Mouse (Mus musculus): ENCODE measurements around the gene H2-Ab1. TPM values are rescaled to one million over a fixed set of nuclear protein-coding genes. Genes with fewer than 3 reads are reported as not detected.

The H2-Ab1 gene
- polyA plus RNA-seq, 1 experiment = not detected

DNA sequence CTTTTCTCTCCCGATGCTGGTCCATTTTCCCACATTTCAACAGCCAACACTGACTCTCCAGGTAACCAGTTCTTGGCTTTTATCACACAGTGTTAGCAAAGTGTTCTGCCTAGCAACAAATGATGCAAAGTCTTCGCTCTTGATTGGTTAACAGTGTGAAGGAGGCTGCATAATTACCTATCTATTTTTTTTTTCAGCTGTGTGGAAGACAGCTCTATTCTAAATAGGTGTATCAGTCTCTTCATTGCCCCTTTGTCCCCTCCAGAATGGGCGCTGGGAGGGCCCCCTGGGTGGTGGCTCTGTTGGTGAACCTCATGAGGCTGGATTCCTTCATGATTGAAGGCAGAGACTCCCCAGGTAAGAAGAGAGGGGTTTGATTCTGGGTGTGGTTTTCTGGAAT, 18.8 kb upstream of the H2-Ab1 start, which contains the start of gene H2-Ob:
Gene H2-Ob, plus strand, starts transcription at position 198 of the 400 bp plus-strand sequence.
- TF ChIP-seq GATA1 (IDR thresholded peaks at IDR 0.05; ENCODE audit: low read length) = no peak

DNA sequence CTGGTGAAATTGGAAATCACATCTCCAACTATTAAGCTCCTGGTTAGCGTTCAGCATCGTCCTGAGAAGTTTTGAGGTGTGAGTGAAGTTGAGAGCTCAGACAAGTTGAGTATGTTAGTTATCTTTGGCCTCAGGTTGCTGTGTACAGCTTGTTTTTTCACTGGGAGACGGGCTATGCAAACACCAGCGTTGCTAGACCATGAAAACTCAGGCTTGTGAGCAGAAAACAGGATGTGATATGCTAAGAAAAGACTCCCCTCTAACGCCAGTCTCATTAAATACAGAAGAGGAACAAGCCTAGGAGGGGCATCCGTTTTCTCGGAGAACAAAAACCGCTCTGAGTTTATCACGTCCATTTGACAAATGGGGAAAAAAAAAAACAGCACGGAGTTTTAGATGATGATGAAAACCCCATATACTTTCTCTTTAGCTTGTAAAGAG, 17.9 kb upstream of the H2-Ab1 start:
- TF ChIP-seq GATA1 (IDR thresholded peaks at IDR 0.05; ENCODE audit: low read length) = no peak

DNA sequence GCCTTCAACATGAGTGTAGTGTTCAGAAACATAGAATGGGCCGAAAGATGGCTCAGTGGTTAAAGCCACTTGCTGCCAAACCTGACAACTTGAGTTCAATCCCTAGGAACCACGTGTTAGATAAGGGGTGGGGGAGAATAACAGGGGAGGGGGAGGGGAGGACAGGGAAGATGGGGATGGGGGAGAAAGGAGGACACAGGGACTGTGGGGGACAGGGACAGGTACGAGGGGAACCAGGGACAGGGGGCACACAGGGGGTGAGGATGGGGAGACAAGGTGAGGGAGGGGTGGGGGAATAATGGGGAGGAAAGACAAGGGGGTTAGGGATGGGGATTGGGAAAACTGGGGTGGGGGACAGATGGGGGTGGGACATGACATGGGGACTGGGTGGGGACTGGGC, 17.1 kb upstream of the H2-Ab1 start:
- TF ChIP-seq GATA1 (IDR thresholded peaks at IDR 0.05; ENCODE audit: low read length) = no peak

DNA sequence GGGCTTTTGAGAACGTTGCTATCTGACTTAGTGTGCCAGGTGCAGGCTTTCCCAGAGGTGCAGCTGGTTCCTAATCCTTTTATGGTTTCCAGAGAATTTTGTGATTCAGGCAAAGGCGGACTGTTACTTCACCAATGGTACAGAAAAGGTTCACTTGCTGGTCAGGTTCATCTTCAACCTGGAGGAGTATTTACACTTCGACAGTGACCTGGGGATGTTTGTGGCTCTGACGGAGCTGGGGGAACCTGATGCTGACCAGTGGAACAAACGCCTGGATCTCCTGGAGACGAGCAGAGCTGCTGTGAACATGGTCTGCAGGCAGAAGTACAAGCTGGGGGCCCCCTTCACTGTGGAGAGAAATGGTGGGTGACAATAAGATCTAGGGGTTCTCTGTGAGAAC, 16.6 kb upstream of the H2-Ab1 start:
- no peak for TF ChIP-seq GATA1 (IDR thresholded peaks at IDR 0.05; ENCODE audit: low read length)

DNA sequence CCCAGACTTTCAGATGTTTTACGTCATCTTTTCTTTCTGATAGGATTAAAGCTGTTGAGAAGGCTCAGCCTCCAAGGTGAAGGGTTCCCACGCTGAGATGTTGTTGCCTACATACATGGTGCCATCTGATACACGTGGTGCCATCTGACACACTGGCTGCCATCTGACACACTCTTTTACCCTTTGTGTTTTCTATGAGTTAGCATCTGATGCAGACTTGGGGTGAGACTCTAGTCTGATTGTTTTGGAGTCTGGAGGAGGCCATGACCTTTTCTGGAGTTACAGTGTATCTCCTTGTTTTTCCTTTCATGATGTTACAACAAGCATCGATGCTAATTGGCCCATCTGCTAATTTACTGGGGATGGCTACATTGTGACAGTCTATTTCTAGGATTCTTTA, 12.8 kb upstream of the H2-Ab1 start:
- no peak for TF ChIP-seq GATA1 (IDR thresholded peaks at IDR 0.05; ENCODE audit: low read length)

DNA sequence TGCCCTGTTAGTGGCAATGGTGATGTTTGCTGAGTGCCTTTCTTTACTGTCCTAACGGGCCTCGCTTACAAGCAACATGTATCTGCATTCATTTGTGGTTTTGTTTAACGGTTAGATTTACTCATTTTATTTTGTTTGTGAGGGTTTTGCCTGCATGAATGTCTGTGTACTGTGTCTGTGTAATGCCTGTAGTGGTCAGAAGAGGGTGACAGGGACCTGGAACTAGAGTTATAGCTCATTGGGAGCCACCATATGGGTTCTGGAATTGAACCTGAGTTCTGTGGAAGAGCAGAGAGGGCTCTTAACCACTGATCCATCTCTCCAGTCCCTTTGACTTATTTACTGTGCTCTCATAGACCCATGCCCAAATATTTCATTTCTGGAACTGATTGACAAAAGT, 10.4 kb upstream of the H2-Ab1 start:
- no peak for TF ChIP-seq GATA1 (IDR thresholded peaks at IDR 0.05; ENCODE audit: low read length)

DNA sequence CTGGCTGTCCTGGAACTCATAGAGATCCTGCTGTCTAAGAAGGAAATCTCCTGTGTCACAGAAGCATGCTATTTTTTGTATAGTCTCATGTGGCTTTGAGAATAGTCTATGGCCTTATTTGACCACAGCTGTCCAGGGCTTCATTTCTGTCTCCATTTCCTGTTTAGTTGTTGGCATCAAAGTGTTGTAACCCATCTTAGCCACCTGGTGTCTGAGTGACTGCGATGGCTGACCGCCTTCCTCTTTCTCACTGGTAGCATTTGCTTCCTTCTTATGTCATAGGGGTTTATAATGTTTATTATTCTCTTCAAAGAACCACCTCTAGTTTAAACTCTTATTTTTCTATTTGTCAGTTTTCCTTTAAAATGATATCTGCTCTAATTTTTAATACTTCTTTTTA, 8.7 kb upstream of the H2-Ab1 start:
- TF ChIP-seq GATA1 (IDR thresholded peaks at IDR 0.05; ENCODE audit: low read length) = no peak

DNA sequence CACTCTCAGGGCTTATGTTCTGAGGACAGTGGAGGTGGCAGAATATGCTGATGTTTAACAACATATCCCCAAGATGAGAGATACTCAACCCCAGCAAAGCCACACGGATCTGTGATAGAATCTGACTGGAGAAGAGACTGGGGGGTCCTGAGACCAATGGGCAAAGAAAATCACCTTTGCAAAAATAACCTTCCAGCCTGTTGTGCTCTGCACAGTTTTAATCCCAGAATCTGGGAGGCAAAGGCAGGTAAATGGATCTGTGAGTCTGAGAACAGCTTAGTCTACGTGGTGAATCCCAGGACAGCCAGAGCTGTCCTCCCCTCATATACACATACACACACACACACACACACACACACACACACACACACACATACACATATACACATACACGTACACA, 8.1 kb upstream of the H2-Ab1 start:
- no peak for TF ChIP-seq GATA1 (IDR thresholded peaks at IDR 0.05; ENCODE audit: low read length)

DNA sequence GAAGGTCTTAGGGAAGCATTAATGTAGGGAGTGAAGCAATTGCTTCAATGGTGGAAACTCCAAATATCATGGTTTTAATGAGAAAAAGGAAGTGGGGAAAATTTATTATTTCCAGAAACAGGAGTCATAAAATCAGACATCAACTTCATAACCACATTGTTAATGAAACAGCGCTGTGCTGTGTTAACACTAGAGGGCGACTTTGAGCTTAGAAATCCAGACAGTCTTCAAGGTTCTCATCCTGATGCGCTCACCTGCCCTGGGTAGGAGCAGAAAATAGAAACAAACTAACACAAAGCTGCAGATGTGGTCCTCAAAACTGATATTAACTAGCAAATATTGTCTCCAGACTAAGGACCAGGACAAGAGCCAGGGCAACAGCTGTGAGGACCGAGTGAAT, 7.6 kb upstream of the H2-Ab1 start:
- no peak for TF ChIP-seq GATA1 (IDR thresholded peaks at IDR 0.05; ENCODE audit: low read length)

DNA sequence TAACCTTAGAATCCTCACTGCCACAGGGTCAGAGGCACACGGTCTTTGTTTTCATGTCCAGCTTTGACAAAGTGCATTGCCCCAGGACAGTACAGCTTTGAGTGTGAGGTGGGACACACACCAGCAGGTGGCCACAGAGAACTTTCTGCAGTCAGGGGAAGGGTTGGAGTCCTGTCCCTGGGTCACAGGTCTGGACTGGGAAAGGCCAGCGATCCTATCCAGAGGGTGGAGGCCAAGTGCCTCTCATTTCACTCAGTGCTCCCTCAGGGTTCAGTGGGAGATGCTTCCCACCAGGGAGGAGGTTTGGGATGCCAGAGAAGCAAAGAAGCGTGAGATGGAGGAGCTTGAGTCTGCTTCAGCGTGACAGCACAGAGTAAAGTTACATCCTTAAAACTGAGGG, 5.8 kb upstream of the H2-Ab1 start:
- TF ChIP-seq GATA1 (IDR thresholded peaks at IDR 0.05; ENCODE audit: low read length) = no peak

DNA sequence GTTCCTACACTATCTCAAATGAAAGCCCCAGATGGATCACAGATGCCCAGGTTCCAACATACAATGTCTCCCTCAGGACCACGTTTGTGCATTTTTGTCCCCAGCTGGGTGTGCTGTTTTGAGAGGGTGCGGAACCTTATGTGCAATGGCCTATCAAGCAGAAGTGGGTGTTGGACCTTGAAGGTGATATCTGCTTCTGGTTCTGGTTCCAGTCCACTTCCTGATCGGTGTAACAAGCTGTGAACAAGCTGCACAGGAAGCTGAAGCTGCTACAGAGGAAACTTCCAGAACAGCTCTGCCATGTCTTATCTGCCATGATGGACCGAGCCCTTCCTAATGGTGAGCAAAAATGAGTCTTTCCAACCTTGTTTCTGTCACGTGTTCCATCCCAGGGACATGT, 988 bp upstream of the H2-Ab1 start:
- no peak for TF ChIP-seq GATA1 (IDR thresholded peaks at IDR 0.05; ENCODE audit: low read length)

DNA sequence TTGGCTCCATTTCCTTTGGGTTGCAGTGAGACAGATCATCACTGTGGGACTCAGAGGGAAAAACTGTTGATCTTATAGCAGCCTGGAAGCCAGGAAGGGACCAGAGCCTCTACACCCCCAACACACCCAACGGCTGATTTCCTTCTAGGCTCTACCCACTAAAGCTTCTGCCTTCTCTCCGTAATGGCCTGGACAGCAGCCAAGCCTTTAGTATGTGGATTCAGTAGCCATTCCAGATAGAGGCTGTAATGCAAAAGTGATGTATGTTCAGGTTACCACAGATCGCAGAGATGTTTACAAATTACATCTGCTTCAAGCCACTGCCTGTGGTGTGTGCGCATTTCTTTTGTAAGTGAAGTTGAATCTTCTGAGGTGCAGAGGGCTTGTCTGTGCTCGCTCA, 3.1 kb downstream of the H2-Ab1 start:
- no peak for TF ChIP-seq GATA1 (IDR thresholded peaks at IDR 0.05; ENCODE audit: low read length)

DNA sequence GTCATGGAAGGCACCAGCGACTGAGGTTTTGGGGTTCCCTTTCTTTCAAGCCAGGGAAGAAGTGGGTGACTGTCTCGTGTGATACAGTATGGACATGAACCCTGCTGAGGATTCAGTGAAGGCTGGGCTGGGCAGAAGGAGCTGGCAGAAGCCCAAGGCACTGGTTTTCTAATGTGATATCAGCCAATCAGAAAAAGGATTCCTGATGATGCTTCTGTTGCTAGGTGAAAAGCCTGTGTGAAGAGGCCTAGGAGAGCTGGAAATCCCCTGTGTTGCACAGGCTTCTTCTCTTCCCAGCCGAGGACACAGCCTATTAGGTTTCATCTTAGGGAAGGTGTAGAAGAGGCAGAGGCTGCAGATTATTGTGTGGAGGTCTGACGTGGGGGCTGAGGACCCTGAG, 4.0 kb downstream of the H2-Ab1 start:
- no peak for TF ChIP-seq GATA1 (IDR thresholded peaks at IDR 0.05; ENCODE audit: low read length)

DNA sequence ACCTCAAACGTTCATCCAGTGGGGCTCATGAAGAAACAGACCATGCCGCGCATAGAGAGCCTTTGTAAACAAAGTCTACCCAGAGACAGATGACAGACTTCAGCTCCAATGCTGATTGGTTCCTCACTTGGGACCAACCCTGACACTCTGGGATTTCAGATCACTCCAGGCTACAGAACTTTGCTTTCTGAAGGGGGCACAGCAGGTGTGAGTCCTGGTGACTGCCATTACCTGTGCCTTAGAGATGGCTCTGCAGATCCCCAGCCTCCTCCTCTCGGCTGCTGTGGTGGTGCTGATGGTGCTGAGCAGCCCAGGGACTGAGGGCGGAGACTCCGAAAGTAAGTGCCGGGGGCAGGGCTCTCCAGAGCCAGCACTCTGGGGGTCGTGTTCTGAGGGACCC, 5.6 kb downstream of the H2-Ab1 start:
- TF ChIP-seq GATA1 (IDR thresholded peaks at IDR 0.05; ENCODE audit: low read length) = no peak

DNA sequence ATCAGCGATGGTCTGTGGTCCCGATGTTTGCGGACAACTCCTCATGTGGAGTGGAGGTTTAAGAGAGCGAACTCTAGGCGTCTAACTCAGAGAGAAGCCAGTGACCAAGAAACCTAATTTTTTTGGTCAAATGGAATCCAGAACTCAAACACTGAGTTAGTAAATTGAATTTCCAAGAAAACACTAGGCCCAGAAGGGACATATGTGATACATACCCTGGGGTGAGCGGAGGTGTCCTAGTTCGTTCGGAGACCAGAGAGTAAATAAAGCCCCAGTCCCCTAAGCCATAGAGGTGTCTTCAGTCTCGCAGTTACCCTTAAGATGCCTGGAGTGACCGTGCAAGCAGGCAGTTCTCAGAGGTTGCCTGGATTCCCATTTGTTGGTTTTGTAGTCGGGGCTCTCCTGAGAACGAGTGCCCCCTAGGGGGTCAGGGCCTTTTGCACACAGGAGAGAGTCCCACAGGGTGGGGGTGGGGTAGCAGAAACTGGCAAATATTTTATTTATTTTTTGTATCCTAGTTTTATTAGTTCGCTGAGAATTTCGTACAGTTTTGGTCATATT, 6.4 kb downstream of the H2-Ab1 start:
- no peak for TF ChIP-seq GATA1 (IDR thresholded peaks at IDR 0.05; ENCODE audit: low read length)

DNA sequence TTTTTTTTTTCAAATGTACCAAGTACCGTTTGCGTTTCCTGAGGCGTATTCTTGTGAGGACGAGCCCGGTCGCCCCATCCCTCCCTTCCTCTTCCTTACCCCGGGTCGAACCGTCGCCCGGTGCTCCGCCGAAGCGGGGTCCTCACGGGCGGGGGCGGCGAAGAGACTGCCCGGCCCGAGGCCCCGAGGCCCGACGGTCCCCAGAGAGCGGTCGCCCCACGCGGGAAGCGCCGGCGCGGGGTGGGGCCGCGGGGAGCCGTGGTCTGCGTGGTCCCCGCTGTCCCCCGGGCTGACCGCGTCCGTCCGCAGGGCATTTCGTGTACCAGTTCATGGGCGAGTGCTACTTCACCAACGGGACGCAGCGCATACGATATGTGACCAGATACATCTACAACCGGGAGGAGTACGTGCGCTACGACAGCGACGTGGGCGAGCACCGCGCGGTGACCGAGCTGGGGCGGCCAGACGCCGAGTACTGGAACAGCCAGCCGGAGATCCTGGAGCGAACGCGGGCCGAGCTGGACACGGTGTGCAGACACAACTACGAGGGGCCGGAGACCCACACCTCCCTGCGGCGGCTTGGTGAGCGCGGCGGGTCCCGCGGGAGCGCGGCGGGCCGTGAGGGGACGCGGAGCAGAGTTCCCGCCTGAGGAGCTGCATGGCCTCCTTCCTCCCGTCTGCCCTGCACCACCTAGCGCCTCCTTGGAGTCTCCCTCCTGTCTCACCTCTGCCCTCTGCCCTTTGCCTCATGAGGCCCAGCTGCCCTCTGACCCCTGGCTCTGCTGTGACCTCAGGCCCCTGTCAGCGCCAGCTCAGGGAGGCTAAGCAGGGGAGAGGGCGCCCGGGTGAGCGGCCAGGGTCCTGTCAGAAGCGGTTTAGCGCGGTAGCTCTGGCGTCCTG, 7.2 kb downstream of the H2-Ab1 start:
- TF ChIP-seq GATA1 (IDR thresholded peaks at IDR 0.05; ENCODE audit: low read length) = no peak

DNA sequence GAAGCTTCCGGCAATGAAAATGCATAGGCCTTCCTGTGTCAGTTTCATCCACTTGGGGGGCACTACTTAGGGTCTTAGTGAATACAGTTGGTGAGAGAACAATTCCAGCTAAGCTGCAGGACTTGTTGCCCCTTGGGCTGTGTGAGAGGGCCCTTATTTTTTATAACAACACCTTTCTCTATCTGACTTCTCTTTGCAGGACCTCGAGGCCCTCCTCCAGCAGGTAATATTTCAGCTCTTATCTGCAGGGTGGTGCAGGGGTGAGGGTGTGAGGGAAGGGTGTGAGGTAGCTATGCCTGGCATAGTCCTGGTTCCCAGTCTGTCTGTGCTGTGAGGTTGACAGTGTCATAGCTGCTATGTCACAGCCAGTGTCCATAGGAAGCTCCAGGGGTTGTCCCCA, 10.8 kb downstream of the H2-Ab1 start:
- no peak for TF ChIP-seq GATA1 (IDR thresholded peaks at IDR 0.05; ENCODE audit: low read length)

Data from G1E-ER4 (cell line).